Mouse (Mus musculus): ENCODE data around the gene A4gnt. TPM values are rescaled to one million over a fixed set of nuclear protein-coding genes. Genes with fewer than 3 reads are reported as not detected.

Gene A4gnt
- total and polyA plus RNA-seq, 3 experiments: not detected

DNA sequence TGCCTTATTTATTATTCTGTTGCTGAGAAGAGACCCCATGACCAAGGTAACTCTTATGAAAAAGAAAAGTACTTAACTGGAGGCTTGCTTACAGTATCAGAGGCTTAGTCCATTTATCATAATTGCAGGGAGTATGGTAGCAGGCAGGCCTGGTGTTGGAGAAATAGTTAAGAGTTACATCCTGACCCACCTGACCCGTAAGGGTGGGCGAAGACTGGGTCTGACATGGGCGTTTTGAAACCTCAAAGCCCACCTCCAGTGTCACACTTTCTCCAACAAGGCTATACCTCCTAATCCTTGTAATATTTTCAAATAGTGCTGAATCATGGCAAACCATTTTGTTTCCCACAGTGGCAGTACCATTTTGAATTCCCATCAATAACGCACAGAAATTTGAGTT is 16.3 kb downstream of the A4gnt start:
- no peak overlapping the region for H3K27ac ChIP-seq (ENCODE audit: insufficient read depth, low read depth)
- dilution Hi-C loops (cut with MboI; ENCODE audit: extremely low pct_ligation_motif_present, extremely low pct_unique_long_range_greater_than_20kb, low sequenced_read_pairs): no loop called here
- TF ChIP-seq MAFK (IDR thresholded peaks at IDR 0.05; ENCODE audit: insufficient replicate concordance, low read length) (no peak), NELFE (IDR thresholded peaks at IDR 0.05; ENCODE audit: low read depth, low read length) (no peak), ZKSCAN1 (IDR thresholded peaks at IDR 0.05; ENCODE audit: borderline replicate concordance, low read depth, low read length) (no peak), MEF2A (IDR thresholded peaks at IDR 0.05; ENCODE audit: borderline replicate concordance, low read depth, low read length) (no peak), ZMIZ1 (IDR thresholded peaks at IDR 0.05; ENCODE audit: low read depth, low read length) (no peak), MAZ (IDR thresholded peaks at IDR 0.05; ENCODE audit: low read depth, low read length) (no peak), TCF12 (IDR thresholded peaks at IDR 0.05; ENCODE audit: low read depth, low read length) (no peak), USF2 (conservative IDR thresholded peaks at IDR 0.05; ENCODE audit: low read depth, low read length) (no peak), SMC3 (IDR thresholded peaks at IDR 0.05; ENCODE audit: low read depth, low read length) (no peak)

GRCm38 (mm10) chr9:99629281-99630011 is 17.1 kb downstream of the A4gnt start, which contains the start of gene Dzip1l:
Dzip1l (plus strand) TSS chr9:99629496.
- dilution Hi-C loops (cut with MboI; ENCODE audit: extremely low pct_ligation_motif_present, extremely low pct_unique_long_range_greater_than_20kb, low sequenced_read_pairs): no loop called here
- no peak for DNase-seq (ENCODE audit: extremely low read depth)

More for the DNA sequence above, 16.3 kb downstream of the A4gnt start:
- no peak for DNase-seq (ENCODE audit: extremely low read depth)
- Histone ChIP-seq H3K4me3 (replicated peaks in 1 of 3; ENCODE audit: low read depth in 2 of 3, low read length in 2 of 3, poor library complexity in 1 of 3) (no peak overlapping the region), H3K27me3 (replicated peaks) (no peaks in the 10 kb centered on the region), H3K4me1 (ENCODE audit: control insufficient read depth in 1 of 2, insufficient read depth in 2 of 2) (no peaks in the 10 kb centered on the region), H3K36me3 (replicated peaks in 1 of 2; ENCODE audit: control insufficient read depth in 1 of 2, insufficient read depth in 1 of 2, low read length in 1 of 2) (no peaks in the 10 kb centered on the region), H3K9me3 (replicated peaks; ENCODE audit: low read length) (no peaks in the 10 kb centered on the region), H3K4me2 (ENCODE audit: insufficient read depth, low read depth, poor library complexity, severe bottlenecking) (no peak overlapping the region), H3K79me2 (replicated peaks; ENCODE audit: control insufficient read depth, extremely low read depth, insufficient read depth, poor library complexity, severe bottlenecking) (no peaks in the 10 kb centered on the region), H3K9ac (ENCODE audit: insufficient read depth, low read depth) (no peak overlapping the region)
- in situ Hi-C loops (cut with MboI; ENCODE audit: low pct_ligation_motif_present, low pct_unique_long_range_greater_than_20kb, low sequenced_read_pairs): no loop called here

More at GRCm38 (mm10) chr9:99629281-99630011, 17.1 kb downstream of the A4gnt start, which contains the start of gene Dzip1l:
- Histone ChIP-seq H3K4me3 (replicated peaks in 1 of 3; ENCODE audit: low read depth in 2 of 3, low read length in 2 of 3, poor library complexity in 1 of 3) (no peak within 1 kb of the TSS), H3K4me2 (ENCODE audit: insufficient read depth, low read depth, poor library complexity, severe bottlenecking) (no peak within 1 kb of the TSS), H3K79me2 (replicated peaks; ENCODE audit: control insufficient read depth, extremely low read depth, insufficient read depth, poor library complexity, severe bottlenecking) (no peaks in the 10 kb centered on the region), H3K27me3 (replicated peaks) (no peaks in the 10 kb centered on the region), H3K4me1 (ENCODE audit: control insufficient read depth in 1 of 2, insufficient read depth in 2 of 2) (no peaks in the 10 kb centered on the region), H3K9me3 (replicated peaks; ENCODE audit: low read length) (no peaks in the 10 kb centered on the region), H3K36me3 (replicated peaks in 1 of 2; ENCODE audit: control insufficient read depth in 1 of 2, insufficient read depth in 1 of 2, low read length in 1 of 2) (no peaks in the 10 kb centered on the region), H3K9ac (ENCODE audit: insufficient read depth, low read depth) (no peak within 1 kb of the TSS), H3K27ac (ENCODE audit: insufficient read depth, low read depth) (no peak within 1 kb of the TSS)
- in situ Hi-C loops (cut with MboI; ENCODE audit: low pct_ligation_motif_present, low pct_unique_long_range_greater_than_20kb, low sequenced_read_pairs): no loop called here
- no peak for TF ChIP-seq JUND (conservative IDR thresholded peaks at IDR 0.05; ENCODE audit: low read depth, low read length)
- TF ChIP-seq PAX5 (IDR thresholded peaks at IDR 0.05; ENCODE audit: low read length): no peak
- TF ChIP-seq MAZ (IDR thresholded peaks at IDR 0.05; ENCODE audit: low read depth, low read length): no peak
- TF ChIP-seq TBP (conservative IDR thresholded peaks at IDR 0.05; ENCODE audit: low read depth, low read length): no peak
- TF ChIP-seq POLR2AphosphoS2 (IDR thresholded peaks at IDR 0.05; ENCODE audit: low read depth, low read length): no peak
- no peak for TF ChIP-seq ZC3H11A (IDR thresholded peaks at IDR 0.05; ENCODE audit: low read depth, low read length)
- no peak for TF ChIP-seq SMC3 (IDR thresholded peaks at IDR 0.05; ENCODE audit: low read depth, low read length)
- no peak for TF ChIP-seq SIN3A (IDR thresholded peaks at IDR 0.05; ENCODE audit: low read length)
- no peak for TF ChIP-seq NRF1 (IDR thresholded peaks at IDR 0.05; ENCODE audit: low read depth, low read length)
- no peak for TF ChIP-seq BHLHE40 (IDR thresholded peaks at IDR 0.05; ENCODE audit: low read depth, low read length)
- no peak for TF ChIP-seq EP300 (IDR thresholded peaks at IDR 0.05; ENCODE audit: low read length)
- TF ChIP-seq IRF4 (IDR thresholded peaks at IDR 0.05; ENCODE audit: low read depth, low read length): no peak
- TF ChIP-seq MAFK (IDR thresholded peaks at IDR 0.05; ENCODE audit: insufficient replicate concordance, low read length): no peak
- no peak for TF ChIP-seq CHD1 (IDR thresholded peaks at IDR 0.05; ENCODE audit: low read depth, low read length)
- no peak for TF ChIP-seq CHD2 (IDR thresholded peaks at IDR 0.05; ENCODE audit: low read length)
- TF ChIP-seq USF1 (IDR thresholded peaks at IDR 0.05; ENCODE audit: low read depth, low read length): no peak
